Mouse (Mus musculus) urinary bladder, postnatal 10 days (tissue): ENCODE measurements around the gene Med21.

Source experiments
- DNase-seq: peaks from one replicate; pipeline ENCODE4 v3.0.0; 2022; ENCODE audit warnings: low spot score

Med21 gene

GRCm38 (mm10) chr6:146640068-146640965, 2.0 kb upstream of the Med21 start:
- DNase-seq, result no peak

DNA sequence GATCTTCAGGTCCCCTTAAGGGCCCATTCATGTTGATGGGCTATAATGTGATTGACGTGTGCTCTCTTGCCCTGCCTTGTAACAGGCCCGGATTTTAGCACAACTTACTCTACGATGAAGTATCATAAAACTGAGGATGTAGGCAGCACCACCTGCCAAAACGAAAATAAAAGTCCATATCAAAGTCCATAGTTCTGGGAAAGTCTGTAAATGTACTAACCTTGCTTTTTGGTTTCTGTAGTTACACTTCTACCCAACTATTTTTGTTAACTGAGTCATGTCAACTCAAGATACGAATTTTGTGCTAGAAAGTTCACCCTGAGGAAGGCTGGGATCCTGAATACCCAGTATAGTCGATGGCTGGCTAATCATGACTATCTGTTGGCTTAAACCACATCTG, 1.4 kb upstream of the Med21 start:
- DNase-seq, result no peak

DNA sequence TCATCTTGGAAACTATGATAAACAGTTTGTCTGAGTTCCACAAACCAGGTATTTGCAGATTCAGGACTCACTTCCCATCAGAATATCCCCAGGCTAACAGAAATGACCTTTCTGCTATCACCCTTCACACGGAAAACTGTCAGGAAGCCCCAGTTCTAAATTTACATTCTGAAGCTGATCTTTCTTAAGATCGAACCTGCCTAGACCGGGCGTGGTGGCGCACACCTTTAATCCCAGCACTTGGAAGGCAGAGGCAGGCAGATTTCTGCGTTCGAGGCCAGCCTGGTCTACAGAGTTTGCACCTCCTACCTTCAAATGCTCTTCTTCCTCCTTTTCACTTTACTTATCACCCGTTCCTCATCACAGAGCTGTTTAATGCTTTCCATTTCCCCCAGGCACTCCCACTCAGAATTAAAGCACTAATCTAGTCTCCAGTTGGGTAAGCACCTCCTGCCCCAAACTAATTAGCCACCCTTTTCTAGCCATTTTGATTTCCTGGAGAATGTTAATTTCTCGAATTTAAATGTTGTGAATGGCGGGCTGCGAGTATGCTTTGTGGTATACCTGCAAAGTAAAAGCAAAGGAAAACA, 631 bp upstream of the Med21 start:
- no peak for DNase-seq

DNA sequence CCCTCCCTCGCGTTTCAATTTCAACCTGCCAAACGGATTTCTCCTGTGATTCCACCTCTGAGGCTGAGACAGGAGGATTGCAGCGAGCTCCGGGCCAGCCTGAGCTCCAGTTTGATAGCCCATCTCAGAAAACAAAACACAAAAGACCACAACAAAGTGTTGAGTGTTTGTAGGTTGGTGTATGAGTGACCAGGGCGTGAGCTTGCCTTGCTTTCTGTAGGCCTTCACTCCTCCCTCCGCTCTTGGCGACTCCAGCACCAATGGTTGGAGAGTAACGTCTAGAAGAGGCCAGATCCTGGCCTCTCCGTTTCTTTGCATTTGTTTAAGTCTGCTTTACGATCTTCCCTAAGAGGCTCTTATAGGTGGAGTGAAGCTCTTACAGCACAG, 830 bp downstream of the Med21 start:
- DNase-seq, result no peak

DNA sequence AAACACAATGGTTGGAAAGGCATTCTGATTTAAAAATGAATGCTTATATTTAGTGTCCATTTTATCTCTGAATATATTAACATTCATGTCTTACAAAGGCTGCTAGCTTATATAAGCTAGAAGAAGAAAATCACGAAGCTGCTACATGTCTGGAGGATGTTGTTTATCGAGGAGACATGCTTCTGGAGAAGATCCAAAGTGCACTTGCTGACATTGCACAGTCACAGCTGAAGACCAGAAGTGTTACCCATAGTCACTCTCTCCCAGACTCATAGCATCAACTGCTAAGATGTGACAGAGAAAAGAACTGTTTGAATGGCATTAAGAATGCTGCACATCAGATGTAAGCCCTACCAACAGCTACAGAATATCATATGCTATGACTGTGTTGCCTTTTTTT, 7.7 kb downstream of the Med21 start:
- DNase-seq, result no peak

GRCm38 (mm10) chr6:146651431-146651830, 9.1 kb downstream of the Med21 start:
- DNase-seq, result no peak

DNA sequence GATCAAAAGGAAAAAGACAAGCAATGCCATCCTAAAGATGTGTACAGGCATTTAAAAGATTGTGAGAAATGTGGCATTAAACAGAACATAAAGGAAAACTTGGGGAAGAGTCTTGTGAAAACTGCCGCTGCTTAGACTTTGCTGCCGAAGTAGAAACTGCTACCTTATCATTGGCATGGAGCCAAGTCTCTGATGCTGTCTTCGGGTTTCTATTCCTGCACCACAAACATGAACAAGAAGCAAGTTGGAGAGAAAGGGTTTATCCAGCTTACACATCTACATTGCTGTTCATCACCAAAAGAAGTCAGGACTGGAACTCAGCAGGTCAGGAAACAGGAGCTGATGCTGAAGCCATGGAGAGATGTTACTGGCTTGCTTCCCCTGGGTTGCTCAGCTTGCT, 10.8 kb downstream of the Med21 start:
- no peak for DNase-seq

DNA sequence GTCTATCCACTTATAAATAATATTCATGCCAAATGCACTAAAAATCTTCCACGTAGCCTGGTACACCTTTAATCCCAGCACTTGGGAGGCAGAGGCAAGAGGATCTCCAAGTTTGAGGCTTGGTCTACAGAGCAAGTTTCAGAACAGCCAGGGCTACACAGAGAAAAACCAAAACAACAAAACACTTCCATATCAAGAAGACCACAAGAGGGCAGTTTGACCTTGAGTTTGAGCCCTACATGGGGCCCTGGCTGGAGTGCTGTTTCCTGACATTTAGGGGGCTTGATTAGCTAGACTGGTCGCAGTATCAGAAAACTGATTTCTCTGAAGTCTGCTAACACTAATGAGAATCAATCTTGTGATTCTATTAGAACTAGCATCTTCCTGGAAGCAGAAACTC, 18.2 kb downstream of the Med21 start:
- no peak for DNase-seq

DNA sequence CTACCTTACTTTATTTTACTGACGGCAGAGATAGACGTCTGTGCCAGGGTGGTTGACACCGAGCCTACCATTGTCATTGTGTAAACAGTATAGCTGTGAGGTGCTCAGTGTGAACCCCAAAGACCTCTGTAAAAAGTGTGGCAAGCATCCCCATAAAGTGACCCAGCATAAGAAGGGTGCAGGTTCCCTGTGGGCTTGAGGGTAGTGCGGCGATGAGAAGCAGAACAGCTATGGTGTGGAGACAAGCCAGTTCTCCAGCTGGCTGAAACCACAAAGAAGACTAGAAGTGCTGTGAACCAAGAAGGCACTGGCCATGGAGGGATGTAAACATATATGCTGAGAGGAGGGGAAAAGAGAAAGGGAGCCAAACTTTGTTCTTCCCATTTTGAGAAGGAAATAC, 19.3 kb downstream of the Med21 start:
- no peak for DNase-seq

GRCm38 (mm10) chr6:146662679-146663078, 20.3 kb downstream of the Med21 start:
- DNase-seq, result no peak

DNA sequence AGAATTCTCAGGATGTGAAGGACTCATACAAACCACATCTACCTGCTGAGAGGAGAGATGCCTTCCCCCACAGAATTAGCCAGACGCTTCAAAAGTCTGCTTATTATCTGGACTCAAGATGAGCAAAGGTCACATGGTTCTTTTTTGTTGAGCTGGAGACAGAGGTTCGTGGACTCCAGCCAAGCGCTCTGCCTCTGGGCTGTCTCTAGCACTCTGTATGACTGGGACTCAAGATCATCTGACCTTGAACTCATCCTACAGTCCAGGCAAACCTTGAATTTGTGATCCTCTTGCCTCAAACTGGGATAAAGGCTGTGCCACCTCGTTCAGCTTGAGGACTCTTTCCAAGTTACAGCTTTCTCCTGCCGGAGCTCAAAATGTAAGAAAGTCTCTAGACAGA, 21.8 kb downstream of the Med21 start:
- DNase-seq, result no peak

GRCm38 (mm10) chr6:146664917-146665316, 22.6 kb downstream of the Med21 start:
- DNase-seq, result no peak

- no peak for DNase-seq
Observed at GRCm38 (mm10) chr6:146665408-146665807, 23.1 kb downstream of the Med21 start.

GRCm38 (mm10) chr6:146666811-146667210, 24.5 kb downstream of the Med21 start:
- no peak for DNase-seq

DNA sequence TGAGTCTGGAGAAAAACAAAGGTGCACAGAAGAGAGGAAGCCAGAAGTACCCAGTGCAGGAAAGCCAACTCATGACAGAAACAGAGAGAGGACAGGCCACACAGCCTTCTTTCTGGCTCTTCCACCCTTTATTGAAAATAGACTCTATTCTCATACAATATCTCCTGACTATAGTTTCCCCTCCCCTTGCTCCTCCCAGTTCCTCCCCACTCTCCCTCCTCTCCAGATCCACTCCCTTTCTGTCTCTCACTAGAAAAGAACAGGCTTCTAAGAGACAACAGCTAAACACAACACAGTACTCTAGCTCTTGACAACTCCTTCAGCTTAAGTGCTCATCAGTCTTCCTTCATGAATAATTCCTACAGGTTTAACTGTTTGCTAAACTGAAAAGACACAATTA, 26.3 kb downstream of the Med21 start:
- no peak for DNase-seq

GRCm38 (mm10) chr6:146670956-146671855, 28.9 kb downstream of the Med21 start:
- DNase-seq, result no peak

DNA sequence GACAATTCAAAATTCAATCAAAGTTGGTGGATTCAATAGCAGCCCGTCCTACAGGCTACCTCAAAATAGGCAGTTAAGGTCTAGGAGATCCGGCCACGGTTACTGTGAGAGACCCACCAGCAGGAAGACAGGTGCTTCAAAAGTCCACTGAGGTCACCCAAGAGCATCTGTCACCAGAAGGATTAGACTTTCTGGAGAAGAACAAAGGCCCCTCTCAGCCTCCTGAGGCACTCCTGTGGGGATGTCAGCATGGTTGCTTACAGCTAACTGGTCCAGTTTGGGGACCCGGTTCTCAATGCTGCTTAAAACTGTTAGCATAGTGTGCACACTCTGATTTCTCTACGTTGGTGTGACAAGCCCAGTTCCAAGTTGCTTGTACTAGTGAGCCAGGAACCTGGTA, 29.8 kb downstream of the Med21 start:
- no peak for DNase-seq

- DNase-seq, result no peak
Observed at GRCm38 (mm10) chr6:146673696-146674095, 31.3 kb downstream of the Med21 start.

GRCm38 (mm10) chr6:146674420-146674819, 32.1 kb downstream of the Med21 start:
- DNase-seq, result no peak

- no peak for DNase-seq
Observed at GRCm38 (mm10) chr6:146674881-146675536, 32.7 kb downstream of the Med21 start.

GRCm38 (mm10) chr6:146676904-146677303, 34.6 kb downstream of the Med21 start:
- no peak for DNase-seq
